Mouse (Mus musculus) E14TG2a.4 (cell line): ENCODE results near the gene Arhgap15.

Experiments used
- H3K27me3 ChIP-seq: 2 replicates; pipeline ENCODE4 v1.6.1; 2014; ENCODE audit warnings: low read length, control low read depth; ENCODE audit not compliant: insufficient read depth
- H3K36me3 ChIP-seq: 2 replicates; pipeline ENCODE4 v1.6.1; 2014; ENCODE audit warnings: low read length, control low read depth; ENCODE audit not compliant: insufficient read depth
- H3K4me1 ChIP-seq: replicated peaks from 2 replicates; pipeline ENCODE4 v1.6.1; 2014; ENCODE audit warnings: low read depth, low read length, control low read depth
- H3K4me3 ChIP-seq: replicated peaks from 2 replicates; pipeline ENCODE4 v1.5.1; 2014; ENCODE audit warnings: mild to moderate bottlenecking, low read length
- H3K9me3 ChIP-seq: 2 replicates; pipeline ENCODE4 v1.6.1; 2014; ENCODE audit warnings: low read length, control low read depth
- CTCF ChIP-seq: conservative IDR thresholded peaks from 2 replicates; pipeline ENCODE4 v1.5.1; 2014; ENCODE audit warnings: low read length
- NANOG ChIP-seq: IDR thresholded peaks from 2 replicates; pipeline ENCODE4 v1.6.1; 2014; ENCODE audit warnings: borderline replicate concordance, low read length, mixed read lengths
- POU5F1 ChIP-seq: IDR thresholded peaks from 2 replicates; pipeline ENCODE4 v1.6.1; 2014; ENCODE audit warnings: low read length, borderline replicate concordance

Arhgap15 gene

GRCm38 (mm10) chr2:44437496-44438057 is 689.0 kb downstream of the Arhgap15 start:
- Histone ChIP-seq H3K27me3 (no peaks in the 10 kb centered on the region), H3K36me3 (no peaks in the 10 kb centered on the region), H3K4me3 (no peak overlapping the region), H3K9me3 (peaks cover 20% of the 10 kb centered on the region), H3K4me1 (no peaks in the 10 kb centered on the region)
- TF ChIP-seq NANOG = no peak
- no peak for TF ChIP-seq POU5F1
- TF ChIP-seq CTCF = no peak

GRCm38 (mm10) chr2:44438070-44438469 is 689.4 kb downstream of the Arhgap15 start:
- H3K4me3 ChIP-seq = no peak overlapping the region
- no peaks in the 10 kb centered on the region for H3K36me3 ChIP-seq
- no peaks in the 10 kb centered on the region for H3K4me1 ChIP-seq
- H3K9me3 ChIP-seq = peaks cover 25% of the 10 kb centered on the region
- TF ChIP-seq POU5F1 = no peak
- TF ChIP-seq CTCF = no peak
- TF ChIP-seq NANOG = no peak
- no peaks in the 10 kb centered on the region for H3K27me3 ChIP-seq

- no peak for TF ChIP-seq POU5F1
- no peak for TF ChIP-seq NANOG
- TF ChIP-seq CTCF = no peak
- no peaks in the 10 kb centered on the region for H3K27me3 ChIP-seq
- H3K4me3 ChIP-seq = no peak overlapping the region
- H3K36me3 ChIP-seq = no peaks in the 10 kb centered on the region
- peaks cover 5% of the 10 kb centered on the region; the same call in 1 of the 2 replicates for H3K4me1 ChIP-seq
- peaks cover 33% of the 10 kb centered on the region for H3K9me3 ChIP-seq
These were observed 696.3 kb downstream of the Arhgap15 start for GRCm38 (mm10) chr2:44444938-44445337.
